Mouse (Mus musculus) liver, embryonic 14.5 days (tissue): Measurements from ENCODE around the gene Araf. TPM values are rescaled to one million over a fixed set of nuclear protein-coding genes. Genes with fewer than 3 reads are reported as not detected.
A peak's percentile ranks its signal among the peaks of the same experiment; 100 is the strongest.

Source experiments
- ATAC-seq: fragments of 200-750 bp; cut with Nextera tagmentation; 2 replicates; pipeline ENCODE4 v1.8.0; 2017; ENCODE audit warnings: moderate number of reproducible peaks, mild to moderate bottlenecking, moderate library complexity; ENCODE audit not compliant: insufficient read depth
- DNase-seq, 3 experiments: peaks; one replicate each; pipeline ENCODE4 v3.0.0-alpha.2; 2012 to 2013; ENCODE audit warnings: low read depth in 3 of 3, low spot score in 3 of 3
- H3K27ac ChIP-seq: fragments of 300-500 bp; sonication (generic); 2 replicates; pipeline ENCODE4 v1.5.1; 2014; ENCODE audit warnings: moderate library complexity, mild to moderate bottlenecking, control low read depth, inconsistent platforms
- H3K27me3 ChIP-seq: fragments of 300-500 bp; sonication (generic); 2 replicates; pipeline ENCODE4 v1.6.1; 2014; ENCODE audit warnings: mild to moderate bottlenecking, low read length, moderate library complexity; ENCODE audit not compliant: control insufficient read depth, insufficient read depth
- H3K36me3 ChIP-seq: fragments of 300-500 bp; sonication (generic); replicated peaks from 2 replicates; pipeline ENCODE4 v1.6.1; 2014; ENCODE audit warnings: low read depth; ENCODE audit not compliant: control insufficient read depth, insufficient read depth
- H3K4me1 ChIP-seq, 2 experiments: fragments of 200-500 bp in 1 of 2; fragments of 300-500 bp in 1 of 2; sonication (generic) in 1 of 2; replicated peaks; 2 replicates each; pipeline ENCODE4 v1.6.1; 2012 to 2014; ENCODE audit warnings: antibody characterized with exemption in 1 of 2, inconsistent platforms in 1 of 2, low read length in 1 of 2; ENCODE audit not compliant: control insufficient read depth in 2 of 2, insufficient read depth in 2 of 2
- H3K4me2 ChIP-seq: fragments of 300-500 bp; sonication (generic); 2 replicates; pipeline ENCODE4 v1.6.1; 2014; ENCODE audit warnings: low read depth, mild to moderate bottlenecking, control low read depth, moderate library complexity
- H3K4me3 ChIP-seq, 2 experiments: fragments of 200-500 bp in 1 of 2; fragments of 300-500 bp in 1 of 2; sonication (generic) in 1 of 2; 2 replicates each; pipeline ENCODE4 v1.5.1; 2012 to 2014; ENCODE audit warnings: low read depth in 2 of 2, low read length in 2 of 2, mild to moderate bottlenecking in 2 of 2, control low read depth in 1 of 2, inconsistent platforms in 1 of 2, moderate library complexity in 1 of 2; ENCODE audit not compliant: insufficient read depth in 1 of 2
- H3K9ac ChIP-seq: fragments of 300-500 bp; sonication (generic); replicated peaks from 2 replicates; pipeline ENCODE4 v1.6.1; 2014; ENCODE audit warnings: mild to moderate bottlenecking, control low read depth, moderate library complexity
- H3K9me3 ChIP-seq: fragments of 300-500 bp; sonication (generic); 2 replicates; pipeline ENCODE4 v1.6.1; 2016; ENCODE audit warnings: low read length, mixed read lengths; ENCODE audit not compliant: control insufficient read depth
- CTCF ChIP-seq: IDR thresholded peaks from 2 replicates; pipeline ENCODE4 v1.5.1; 2016; ENCODE audit warnings: antibody characterized with exemption, low read depth, control low read depth
- EP300 ChIP-seq: IDR thresholded peaks from 2 replicates; pipeline ENCODE4 v1.6.1; 2016; ENCODE audit warnings: antibody characterized with exemption, low read depth
- WGBS: fragments of 180-500 bp; shearing (Covaris S2); extraction: QIAGEN DNeasy Blood & Tissue Kit; methylation state at CpG from one replicate; pipeline ENCODE4 v1.1.7; 2014; ENCODE audit not compliant: insufficient replicate concordance; 5-methylcytosine and 5-hydroxymethylcytosine counted together
- polyA plus RNA-seq, 2 experiments: library from polyadenylated mRNA; depleted of rRNA in 1 of 2; stranded (reverse) in 1 of 2; unstranded in 1 of 2; fragments of >200 nt; fragmentation: Nextera tagmentation in 1 of 2; extraction: Ambion mirVana in 1 of 2; gene quantifications; 2 replicates each; pipeline versions ENCODE4 v1.2.1 to v1.2.3; 2012 to 2014

The Araf gene
- polyA plus RNA-seq, 2 experiments = 33.3 to 38.3 TPM

DNA sequence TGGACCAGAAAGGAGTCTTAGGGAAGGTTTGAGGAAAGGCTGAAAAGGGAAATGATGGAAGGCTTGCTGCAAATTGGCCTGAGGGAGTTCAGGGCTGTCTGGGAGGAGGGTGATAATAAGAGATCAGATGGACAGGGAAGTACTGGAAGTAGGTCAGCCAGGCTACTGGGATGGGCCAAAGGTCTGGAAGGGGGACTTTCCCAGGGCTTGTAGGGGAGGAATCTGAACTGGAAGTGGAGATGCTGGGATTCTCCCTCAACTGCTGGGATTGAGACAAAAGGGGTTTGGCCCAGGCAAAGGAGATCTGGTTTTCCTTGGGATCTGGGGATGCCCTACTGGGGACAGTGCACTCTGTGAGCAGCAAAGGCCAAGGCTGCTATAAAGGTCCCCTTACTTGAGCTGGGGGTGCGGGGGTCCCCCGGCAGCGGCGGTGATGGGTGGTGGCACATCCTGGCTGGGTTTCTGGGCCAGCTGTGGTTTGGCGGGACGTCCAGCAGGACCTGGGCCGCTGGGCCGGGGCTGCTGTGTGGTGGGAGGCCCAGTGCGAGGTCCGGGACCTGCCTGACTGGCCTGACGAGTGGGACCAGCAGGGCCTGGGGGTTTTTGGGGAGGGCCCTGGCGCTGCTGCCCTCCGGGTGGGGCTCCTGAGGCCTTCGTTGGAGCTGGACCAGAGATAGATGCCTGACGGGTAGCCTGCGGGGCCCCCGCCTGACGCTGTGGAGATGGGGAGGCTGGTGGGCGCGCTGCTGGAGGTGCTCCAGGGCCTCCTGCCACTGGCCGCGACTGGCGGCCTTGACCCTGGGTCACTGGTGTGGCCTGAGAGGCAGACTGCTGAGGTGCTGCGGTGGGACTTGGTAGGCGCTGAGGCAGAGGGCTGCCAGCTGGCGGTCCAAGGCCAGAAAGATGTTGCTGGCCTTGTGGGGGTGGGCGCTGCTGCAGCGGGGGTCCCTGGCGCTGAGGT is 64.8 kb downstream of the Araf start:
- WGBS = 35% methylated on average over 29 of the region's 29 CpGs
- Histone ChIP-seq H3K9ac (no peak overlapping the region), H3K4me1 (no peaks in the 10 kb centered on the region), H3K9me3 (no peaks in the 10 kb centered on the region), H3K27ac (no peak overlapping the region), H3K36me3 (no peaks in the 10 kb centered on the region; the same call in 1 of the 2 replicates), H3K4me3 (no peak overlapping the region), H3K4me2 (no peak overlapping the region), H3K27me3 (no peaks in the 10 kb centered on the region)
- no peak for TF ChIP-seq CTCF
- no peak for TF ChIP-seq EP300
- ATAC-seq = no peak
- no peak for DNase-seq

DNA sequence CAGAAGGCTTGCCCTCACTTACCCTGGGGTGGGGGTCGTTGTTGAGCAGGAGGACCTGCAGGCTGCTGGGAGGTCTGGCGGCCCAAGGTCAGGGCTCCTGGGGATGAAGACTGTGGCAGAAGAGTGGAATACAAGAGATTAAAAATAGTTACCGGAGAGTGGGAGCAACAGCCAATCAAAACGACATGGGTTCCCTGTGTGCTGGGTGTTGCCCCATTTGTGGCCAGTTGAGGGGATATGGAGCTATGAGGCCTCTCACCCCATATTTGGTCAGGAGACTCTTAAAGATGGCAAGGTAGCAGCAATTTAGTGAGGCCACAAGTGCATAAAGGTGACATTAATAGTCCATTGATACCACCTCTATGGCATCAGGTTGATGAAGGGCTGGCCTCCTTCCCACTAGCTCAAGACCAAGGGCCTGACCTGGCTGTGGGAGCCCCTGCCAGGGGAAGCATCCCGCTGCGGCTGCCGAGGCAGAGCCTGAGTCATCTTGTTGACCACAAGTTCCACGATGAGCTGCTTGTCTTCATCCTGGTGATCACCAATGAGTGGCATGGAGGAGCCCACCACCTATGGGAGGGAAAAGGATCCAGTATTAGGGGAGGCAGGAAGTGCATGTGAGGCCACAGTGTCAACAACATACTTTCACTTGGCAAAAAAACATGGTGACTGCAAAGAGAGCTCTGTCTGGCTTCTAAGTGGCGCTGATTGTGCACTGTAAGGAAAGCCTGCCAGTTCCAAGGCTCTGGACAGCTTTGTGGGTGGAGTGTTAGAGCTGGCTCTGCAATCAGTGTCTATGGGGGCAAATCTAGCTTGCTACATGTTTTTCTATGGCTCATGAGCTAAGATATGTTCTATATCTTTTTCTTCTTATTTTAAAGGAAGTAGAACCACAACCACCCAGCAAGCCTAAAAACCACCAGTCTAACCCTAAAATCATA is 65.8 kb downstream of the Araf start:
- no peak overlapping the region for H3K4me2 ChIP-seq
- H3K36me3 ChIP-seq = no peaks in the 10 kb centered on the region
- WGBS = 54% methylated on average over 9 of the region's 9 CpGs
- no peak overlapping the region for H3K9ac ChIP-seq
- TF ChIP-seq CTCF = no peak
- no peak for TF ChIP-seq EP300
- no peak for DNase-seq
- no peaks in the 10 kb centered on the region for H3K9me3 ChIP-seq
- no peak for ATAC-seq
- no peak overlapping the region for H3K27ac ChIP-seq
- no peaks in the 10 kb centered on the region for H3K27me3 ChIP-seq
- H3K4me1 ChIP-seq = no peaks in the 10 kb centered on the region
- H3K4me3 ChIP-seq = no peak overlapping the region

DNA sequence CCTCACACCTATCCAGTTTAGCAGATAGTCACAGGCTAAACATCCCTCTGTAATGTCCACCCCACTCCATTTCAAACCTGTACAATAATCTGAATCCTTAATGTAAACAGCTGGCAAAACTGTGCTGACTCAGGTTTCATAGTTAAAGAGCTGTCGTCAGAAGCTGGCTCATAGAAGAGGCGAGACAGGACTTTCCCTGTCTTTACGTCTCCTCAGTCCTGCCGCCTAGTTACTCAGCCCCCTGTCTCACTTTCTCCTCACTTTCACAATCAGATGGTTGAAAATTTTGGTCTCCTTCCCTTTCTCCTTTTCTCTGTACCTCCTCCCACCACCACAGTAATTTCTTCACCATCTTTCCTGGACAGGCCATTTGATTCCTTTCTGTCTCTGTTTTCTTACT is 70.5 kb downstream of the Araf start:
- DNase-seq (no peak), ATAC-seq (no peak)
- H3K9me3 ChIP-seq = no peaks in the 10 kb centered on the region
- TF ChIP-seq CTCF = no peak
- TF ChIP-seq EP300 = no peak
- H3K9ac ChIP-seq = no peak overlapping the region
- no peaks in the 10 kb centered on the region for H3K4me1 ChIP-seq
- no peak overlapping the region for H3K4me3 ChIP-seq
- no peaks in the 10 kb centered on the region for H3K27me3 ChIP-seq
- H3K4me2 ChIP-seq = no peak overlapping the region
- no peak overlapping the region for H3K27ac ChIP-seq
- H3K36me3 ChIP-seq = no peaks in the 10 kb centered on the region
- 75% methylated on average over 4 of the region's 4 CpGs for WGBS

DNA sequence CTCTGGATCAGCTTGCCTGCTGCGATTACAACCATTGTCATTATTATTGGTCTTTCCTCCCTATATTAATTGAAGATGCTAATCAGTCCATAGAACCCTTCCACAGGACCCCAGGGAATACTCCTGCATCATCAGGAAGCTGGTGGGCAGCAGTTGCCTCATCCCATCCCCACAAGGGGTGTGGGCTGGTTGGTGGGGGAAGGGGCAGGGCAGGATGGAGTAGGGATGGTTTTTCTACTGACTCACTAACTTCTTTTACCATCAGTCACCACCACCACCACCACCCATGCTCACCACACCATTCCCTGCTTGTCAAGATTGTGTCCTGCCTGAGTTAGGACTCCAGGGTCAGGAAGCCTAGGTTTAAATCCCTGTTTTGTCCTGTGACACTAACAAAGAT is 71.6 kb downstream of the Araf start:
- Histone ChIP-seq H3K4me2 (no peak overlapping the region), H3K9me3 (no peaks in the 10 kb centered on the region), H3K27ac (no peak overlapping the region), H3K27me3 (no peaks in the 10 kb centered on the region), H3K36me3 (no peaks in the 10 kb centered on the region), H3K4me3 (no peak overlapping the region), H3K9ac (no peak overlapping the region), H3K4me1 (no peaks in the 10 kb centered on the region)
- TF ChIP-seq CTCF = no peak
- DNase-seq = no peak
- ATAC-seq = no peak
- 55% methylated on average over 1 of the region's 1 CpGs for WGBS

DNA sequence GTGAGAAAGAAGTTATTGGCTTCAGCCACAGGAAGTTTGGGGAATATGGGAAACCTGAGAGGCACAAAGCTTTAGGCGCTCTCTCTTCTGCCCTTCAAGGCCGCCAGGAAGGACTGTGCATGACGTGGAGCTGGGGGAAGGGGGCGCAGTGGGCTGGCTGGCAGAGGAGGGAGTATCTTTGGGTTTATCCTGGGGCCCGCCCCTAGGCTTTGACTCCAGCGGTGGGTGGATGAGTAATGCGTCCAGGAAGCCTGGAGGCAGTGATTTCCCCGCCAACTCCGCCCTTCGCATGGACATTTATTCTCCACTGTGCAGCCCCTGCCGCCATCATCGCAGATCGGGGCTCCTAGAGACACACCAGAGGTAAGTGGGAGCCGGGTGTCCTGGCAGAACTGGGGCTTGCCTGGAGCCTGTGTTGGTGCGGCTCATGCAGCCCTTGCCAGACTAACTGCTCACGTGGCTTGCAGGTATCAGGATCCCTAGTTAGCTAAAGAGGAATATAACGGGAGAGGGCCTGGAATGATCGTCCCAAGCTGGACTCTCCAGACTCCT is 72.4 kb downstream of the Araf start, which contains the start of gene Timp1:
Gene Timp1, plus strand, starts transcription at position 205 of the 552 bp plus-strand sequence.
- Histone ChIP-seq H3K27me3 (no peaks in the 10 kb centered on the region), H3K27ac (no peak within 1 kb of the TSS), H3K36me3 (no peaks in the 10 kb centered on the region), H3K4me3 (no peak within 1 kb of the TSS), H3K9me3 (no peaks in the 10 kb centered on the region), H3K9ac (no peak within 1 kb of the TSS), H3K4me2 (no peak within 1 kb of the TSS), H3K4me1 (no peaks in the 10 kb centered on the region)
- TF ChIP-seq CTCF (peak; percentile 7; the same call in 1 of the 2 replicates), EP300 (no peak)
- WGBS = 12% methylated on average over 16 of the region's 18 CpGs
- no peak for DNase-seq
- no peak for ATAC-seq
